Mouse (Mus musculus) activated CD4-positive, CD25-positive, alpha-beta regulatory T cell (primary cell): ENCODE measurements around the gene Ogdhl. TPM values are rescaled to one million over a fixed set of nuclear protein-coding genes. Genes with fewer than 3 reads are reported as not detected.

Experiments used
- polyA plus RNA-seq, 2 experiments: library from polyadenylated mRNA; unstranded; fragments of 100-300 nt; shearing (Covaris generic); gene quantifications; one replicate each; pipeline ENCODE4 v1.2.1; 2017

The Ogdhl gene
- under 1 TPM; 0.07 to 0.20 TPM for polyA plus RNA-seq

DNA sequence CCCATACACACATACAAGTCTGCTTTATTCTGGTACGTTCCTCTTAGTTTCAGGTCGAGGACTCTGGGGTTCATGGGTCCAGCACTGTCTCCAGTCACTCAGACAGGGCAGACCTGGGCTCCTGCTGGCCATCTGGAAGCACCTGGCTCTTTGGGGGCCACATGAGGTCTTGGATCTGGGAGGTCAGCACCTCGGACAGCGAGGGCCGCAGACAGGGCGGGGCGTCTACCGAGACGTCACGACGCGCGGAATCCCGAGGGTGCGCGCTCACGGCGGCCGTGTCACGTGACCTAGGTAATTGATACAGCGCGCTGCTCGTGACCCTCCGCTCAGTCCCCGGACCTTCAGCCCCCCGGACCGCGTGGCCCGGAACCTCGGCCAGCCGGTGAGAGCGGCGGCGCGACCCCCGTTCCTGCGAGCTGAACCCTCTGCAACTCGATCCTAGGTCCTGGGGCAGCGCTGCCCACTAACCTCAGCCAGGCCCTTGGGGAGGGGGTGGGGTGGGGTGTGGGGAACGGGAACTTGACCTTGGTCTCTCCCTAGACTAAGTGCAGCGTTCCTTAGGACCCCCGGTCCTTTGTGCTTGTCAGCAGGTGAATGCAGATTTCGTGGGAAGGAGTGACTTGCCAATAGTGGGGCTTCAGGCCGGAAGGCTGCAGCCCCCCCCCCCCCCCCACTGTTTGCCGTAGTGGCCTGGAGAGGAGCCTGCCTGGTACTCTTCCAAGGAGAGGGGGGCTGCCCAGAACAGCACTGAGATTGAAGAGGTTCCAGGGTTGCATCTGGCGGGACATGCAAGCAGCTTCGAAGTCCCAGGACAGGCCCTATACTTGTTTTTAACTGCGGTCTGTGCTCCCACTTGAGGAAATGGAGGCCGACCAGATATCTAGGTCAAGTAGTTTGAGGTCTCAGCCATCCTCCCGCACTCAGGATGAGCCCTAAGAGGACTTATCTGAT, at the start of gene Ogdhl:
Gene Ogdhl (plus strand): TSS at position 288 of the 954 bp plus-strand sequence.

DNA sequence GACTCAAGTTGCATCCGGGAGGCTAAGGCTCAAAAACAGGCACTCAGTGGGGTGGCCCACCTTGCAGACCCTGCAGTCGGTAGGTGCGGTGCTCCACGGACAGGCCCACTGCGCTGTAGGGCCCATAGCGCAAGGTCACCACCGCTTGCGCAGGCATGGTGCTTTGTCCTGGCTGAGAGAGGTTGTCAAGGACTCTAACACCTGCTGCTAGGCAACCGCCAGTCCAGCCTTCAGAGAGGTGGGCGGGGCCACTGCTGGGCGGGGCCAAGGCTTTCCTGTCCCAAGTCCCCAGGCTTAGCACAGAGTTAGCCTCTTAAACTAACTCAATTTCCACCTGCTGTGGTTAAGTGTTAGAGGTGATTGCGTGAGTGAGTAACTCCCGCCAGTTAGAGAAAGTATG, 66.4 kb downstream of the Ogdhl start, which contains the start of gene 1700024G13Rik:
Gene 1700024G13Rik (minus strand): TSS at position 196 of the 400 bp plus-strand sequence.

Other genes starting within 250 kb of the Ogdhl start
- 10 to 100 TPM in 1 of 2 experiments, 1 to 10 TPM in 1; 8.4 to 13.5 TPM for gene Oxnad1, start 236.6 kb upstream of the Ogdhl start, polyA plus RNA-seq
- 10 to 100 TPM; 85.3 to 92.2 TPM for gene Dph3, start 236.3 kb upstream of the Ogdhl start, polyA plus RNA-seq
- not detected for gene Msmb, start 180.0 kb upstream of the Ogdhl start, polyA plus RNA-seq
- 10 to 100 TPM; 79.2 to 79.7 TPM for gene Ncoa4, start 162.2 kb upstream of the Ogdhl start, polyA plus RNA-seq
- gene Timm23, start 120.1 kb upstream of the Ogdhl start, polyA plus RNA-seq: 100 to 1,000 TPM; 107 to 148 TPM
- gene Parg, start 120.1 kb upstream of the Ogdhl start, polyA plus RNA-seq: 10 to 100 TPM; 62.1 to 80.3 TPM
- gene 1700024G13Rik, start 66.4 kb downstream of the Ogdhl start, polyA plus RNA-seq: not detected
- not detected for gene Slc18a3, start 142.8 kb downstream of the Ogdhl start, polyA plus RNA-seq
- under 1 TPM in 1 of 2 experiments, not detected in 1; 0.32 TPM for gene Chat, start 144.0 kb downstream of the Ogdhl start, polyA plus RNA-seq
- gene Ercc6, start 191.5 kb downstream of the Ogdhl start, polyA plus RNA-seq: 10 to 100 TPM; 27.7 to 33.4 TPM